Mouse (Mus musculus) stomach, embryonic 16.5 days (tissue): ENCODE data around the gene Myom3. TPM values are rescaled to one million over a fixed set of nuclear protein-coding genes. Genes with fewer than 3 reads are reported as not detected.

ENCODE experiments used
- ATAC-seq: fragments of 200-750 bp; cut with Nextera tagmentation; 2 replicates; pipeline ENCODE4 v1.8.0; 2017; ENCODE audit warnings: moderate number of reproducible peaks, moderate TSS enrichment; ENCODE audit not compliant: insufficient read depth, low FRiP score
- H3K27ac ChIP-seq: fragments of 300-500 bp; sonication (generic); 2 replicates; pipeline ENCODE4 v1.5.1; 2014; ENCODE audit warnings: low read length
- H3K27me3 ChIP-seq: fragments of 300-500 bp; sonication (generic); 2 replicates; pipeline ENCODE4 v1.6.1; 2014; ENCODE audit warnings: low read length, control low read depth, mixed read lengths; ENCODE audit not compliant: control insufficient read depth, insufficient read depth
- H3K36me3 ChIP-seq: fragments of 300-500 bp; sonication (generic); 2 replicates; pipeline ENCODE4 v1.6.1; 2014; ENCODE audit warnings: low read length; ENCODE audit not compliant: control insufficient read depth, insufficient read depth
- H3K4me1 ChIP-seq: fragments of 300-500 bp; sonication (generic); 2 replicates; pipeline ENCODE4 v1.6.1; 2014; ENCODE audit warnings: low read length, control low read depth, mixed read lengths; ENCODE audit not compliant: control insufficient read depth, insufficient read depth
- H3K4me2 ChIP-seq: fragments of 300-500 bp; sonication (generic); 2 replicates; pipeline ENCODE4 v1.6.1; 2014; ENCODE audit warnings: low read depth, low read length, mixed read lengths
- H3K4me3 ChIP-seq: fragments of 300-500 bp; sonication (generic); replicated peaks from 2 replicates; pipeline ENCODE4 v1.5.1; 2014; ENCODE audit warnings: mild to moderate bottlenecking, low read length
- H3K9ac ChIP-seq: fragments of 300-500 bp; sonication (generic); 2 replicates; pipeline ENCODE4 v1.6.1; 2014; ENCODE audit warnings: low read length
- H3K9me3 ChIP-seq: fragments of 300-500 bp; sonication (generic); replicated peaks from 2 replicates; pipeline ENCODE4 v1.6.1; 2016; ENCODE audit warnings: low read length, control low read depth; ENCODE audit not compliant: control insufficient read depth
- WGBS: fragments of 180-500 bp; shearing (Covaris S2); extraction: QIAGEN DNeasy Blood & Tissue Kit; methylation state at CpG from one replicate; pipeline ENCODE4 v1.1.7; 2014; 5-methylcytosine and 5-hydroxymethylcytosine counted together
- polyA plus RNA-seq: library from polyadenylated mRNA; unstranded; fragments of >200 nt; fragmentation: Nextera tagmentation; extraction: Ambion mirVana; gene quantifications from 2 replicates; pipeline ENCODE4 v1.2.1, GENCODE M21; 2015

Myom3 gene
- polyA plus RNA-seq, 1 experiment from 2014 or later, result 3.6 TPM

GRCm38 (mm10) chr4:135766976-135767375 lies 7.5 kb downstream of the Myom3 start:
- no peak overlapping the region for H3K4me3 ChIP-seq
- no peak overlapping the region for H3K27ac ChIP-seq
- 78% methylated on average over 3 of the region's 3 CpGs for WGBS
- no peaks in the 10 kb centered on the region for H3K9me3 ChIP-seq
- H3K4me2 ChIP-seq, result no peak overlapping the region
- H3K36me3 ChIP-seq, result no peaks in the 10 kb centered on the region
- H3K27me3 ChIP-seq, result no peaks in the 10 kb centered on the region
- no peaks in the 10 kb centered on the region; the same call in 1 of the 2 replicates for H3K4me1 ChIP-seq
- ATAC-seq, result no peak
- no peak overlapping the region for H3K9ac ChIP-seq

GRCm38 (mm10) chr4:135768572-135769526 lies 9.3 kb downstream of the Myom3 start:
- peak; percentile 26; the same call in 1 of the 2 replicates for ATAC-seq
- no peaks in the 10 kb centered on the region for H3K27me3 ChIP-seq
- no peak overlapping the region for H3K27ac ChIP-seq
- H3K9ac ChIP-seq, result no peak overlapping the region
- H3K9me3 ChIP-seq, result no peaks in the 10 kb centered on the region
- H3K4me2 ChIP-seq, result no peak overlapping the region
- no peaks in the 10 kb centered on the region for H3K4me1 ChIP-seq
- no peaks in the 10 kb centered on the region for H3K36me3 ChIP-seq
- H3K4me3 ChIP-seq, result no peak overlapping the region
- 62% methylated on average over 14 of the region's 14 CpGs for WGBS

- Histone ChIP-seq H3K4me2 (no peak overlapping the region), H3K36me3 (no peaks in the 10 kb centered on the region), H3K4me3 (no peak overlapping the region), H3K9me3 (no peaks in the 10 kb centered on the region), H3K27ac (no peak overlapping the region), H3K9ac (no peak overlapping the region), H3K4me1 (no peaks in the 10 kb centered on the region), H3K27me3 (no peaks in the 10 kb centered on the region)
- no peak for ATAC-seq
- 84% methylated on average over 18 of the region's 18 CpGs for WGBS
These were observed 11.2 kb downstream of the Myom3 start for GRCm38 (mm10) chr4:135770611-135771305.

GRCm38 (mm10) chr4:135771592-135771991 lies 12.1 kb downstream of the Myom3 start:
- H3K9ac ChIP-seq, result no peak overlapping the region
- no peaks in the 10 kb centered on the region for H3K9me3 ChIP-seq
- no peak overlapping the region for H3K4me3 ChIP-seq
- WGBS, result 77% methylated on average over 6 of the region's 6 CpGs
- no peaks in the 10 kb centered on the region for H3K36me3 ChIP-seq
- no peaks in the 10 kb centered on the region for H3K4me1 ChIP-seq
- H3K27me3 ChIP-seq, result no peaks in the 10 kb centered on the region
- no peak overlapping the region for H3K27ac ChIP-seq
- no peak overlapping the region for H3K4me2 ChIP-seq
- ATAC-seq, result no peak

DNA sequence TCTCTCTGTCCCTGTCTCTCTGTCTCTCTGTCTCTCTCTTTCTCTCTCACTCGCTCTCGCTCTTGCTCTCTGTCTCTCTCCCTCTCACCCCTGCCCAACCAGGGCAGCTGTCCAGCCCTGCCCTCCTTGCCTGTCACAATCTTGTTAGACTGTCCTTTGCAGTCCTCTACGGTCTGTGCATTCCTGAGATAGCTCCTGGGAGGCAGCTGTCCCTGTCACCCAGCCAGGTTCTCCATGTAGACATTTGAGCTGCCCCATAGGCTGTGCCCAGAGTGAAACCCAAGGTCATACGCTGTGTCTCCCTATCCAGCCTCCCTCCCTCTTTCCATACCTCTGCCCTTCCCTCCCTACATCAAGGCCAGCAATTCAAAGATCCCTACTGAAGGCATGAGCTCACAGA lies 13.2 kb downstream of the Myom3 start:
- Histone ChIP-seq H3K36me3 (no peaks in the 10 kb centered on the region), H3K27me3 (no peaks in the 10 kb centered on the region), H3K27ac (no peak overlapping the region), H3K4me3 (no peak overlapping the region), H3K4me1 (no peaks in the 10 kb centered on the region), H3K4me2 (no peak overlapping the region), H3K9me3 (no peaks in the 10 kb centered on the region), H3K9ac (no peak overlapping the region)
- WGBS, result 75% methylated on average over 4 of the region's 4 CpGs
- no peak for ATAC-seq

GRCm38 (mm10) chr4:135774496-135774895 lies 15.0 kb downstream of the Myom3 start:
- no peak overlapping the region for H3K4me2 ChIP-seq
- no peak for ATAC-seq

DNA sequence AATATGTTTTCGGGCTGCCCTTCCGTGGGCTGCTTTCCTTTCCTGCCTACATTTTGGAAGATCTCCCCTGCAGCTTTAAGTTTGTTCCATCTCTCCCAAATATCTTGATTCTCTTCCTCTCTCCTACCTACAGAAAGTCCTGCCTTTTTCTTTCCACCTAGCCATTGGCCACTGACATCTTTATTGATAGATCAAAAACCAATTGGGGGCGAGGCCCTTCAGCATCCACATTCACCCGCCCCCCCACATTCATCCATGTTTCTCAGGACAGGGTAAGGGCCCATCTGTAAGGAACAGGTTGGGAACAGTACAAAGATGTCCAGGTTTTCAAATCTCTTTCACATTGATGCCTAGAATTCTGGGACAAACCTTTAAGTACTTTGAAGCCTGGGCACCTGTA lies 17.3 kb downstream of the Myom3 start:
- Histone ChIP-seq H3K27ac (no peak overlapping the region), H3K27me3 (no peaks in the 10 kb centered on the region), H3K4me1 (peaks cover 8% of the 10 kb centered on the region; the same call in 1 of the 2 replicates), H3K4me3 (no peak overlapping the region), H3K4me2 (no peak overlapping the region), H3K36me3 (no peaks in the 10 kb centered on the region), H3K9me3 (no peaks in the 10 kb centered on the region), H3K9ac (no peak overlapping the region)
- WGBS, result 92% methylated on average over 4 of the region's 4 CpGs
- no peak for ATAC-seq

More at GRCm38 (mm10) chr4:135774496-135774895, 15.0 kb downstream of the Myom3 start:
- no peaks in the 10 kb centered on the region for H3K27me3 ChIP-seq
- no peaks in the 10 kb centered on the region for H3K9me3 ChIP-seq
- no peaks in the 10 kb centered on the region for H3K36me3 ChIP-seq
- WGBS, result 70% methylated on average over 8 of the region's 8 CpGs
- H3K9ac ChIP-seq, result no peak overlapping the region
- H3K4me3 ChIP-seq, result no peak overlapping the region
- H3K4me1 ChIP-seq, result no peaks in the 10 kb centered on the region
- no peak overlapping the region for H3K27ac ChIP-seq

GRCm38 (mm10) chr4:135779661-135780060 lies 20.1 kb downstream of the Myom3 start:
- 55% methylated on average over 9 of the region's 9 CpGs for WGBS
- Histone ChIP-seq H3K9ac (no peak overlapping the region), H3K36me3 (no peaks in the 10 kb centered on the region), H3K4me3 (no peak overlapping the region), H3K27me3 (no peaks in the 10 kb centered on the region), H3K27ac (no peak overlapping the region), H3K4me2 (no peak overlapping the region), H3K9me3 (no peaks in the 10 kb centered on the region), H3K4me1 (peaks cover 8% of the 10 kb centered on the region; the same call in 1 of the 2 replicates)
- ATAC-seq, result no peak

DNA sequence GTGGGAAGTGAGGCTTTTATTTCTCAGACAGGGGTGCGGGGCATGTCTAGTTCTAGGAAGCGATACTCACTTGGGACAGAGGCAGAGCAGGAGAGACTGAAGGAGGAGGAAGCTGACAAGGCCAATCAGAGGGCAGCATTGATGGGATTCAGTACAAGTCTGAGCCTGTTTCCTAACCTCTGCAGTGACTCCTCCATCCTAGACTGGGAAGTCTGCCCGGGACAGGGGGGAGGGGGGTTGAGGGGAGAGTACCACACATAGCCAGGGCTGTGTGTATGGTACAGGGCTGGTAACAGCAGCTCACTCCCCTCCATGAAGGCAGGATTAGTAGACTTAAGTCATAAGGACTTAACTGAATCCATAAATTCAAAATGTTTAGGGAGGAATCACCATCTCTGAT lies 20.7 kb downstream of the Myom3 start:
- H3K4me1 ChIP-seq, result peaks cover 8% of the 10 kb centered on the region; the same call in 1 of the 2 replicates
- H3K27ac ChIP-seq, result peak overlapping the region; percentile 55; the same call in 1 of the 2 replicates
- H3K4me2 ChIP-seq, result no peak overlapping the region
- H3K27me3 ChIP-seq, result no peaks in the 10 kb centered on the region
- H3K9me3 ChIP-seq, result no peaks in the 10 kb centered on the region
- H3K9ac ChIP-seq, result no peak overlapping the region
- peak; percentile 83; the same call in 1 of the 2 replicates for ATAC-seq
- H3K4me3 ChIP-seq, result no peak overlapping the region
- WGBS, result 52% methylated on average over 3 of the region's 3 CpGs
- H3K36me3 ChIP-seq, result no peaks in the 10 kb centered on the region
